Mouse (Mus musculus): Measurements from ENCODE around the gene Ptn.

GRCm38 (mm10) chr6:36772541-36772940 lies 37.5 kb downstream of the Ptn start:
- TF ChIP-seq CTCF (IDR thresholded peaks at IDR 0.05; ENCODE audit: extremely low read depth, insufficient read depth, low read length) (no peak), POLR2A (IDR thresholded peaks at IDR 0.05; ENCODE audit: extremely low read depth, insufficient read depth, low read length) (no peak)

All from cortical plate, adult 2 months (tissue).